Comparison of ENCODE assay signal across 20 mouse cellular contexts in genomic region chr7:97536571-97536970, GRCm38 (mm10). TPM values are rescaled to one million over a fixed set of nuclear protein-coding genes. Genes with fewer than 3 reads are reported as not detected.
A peak's percentile ranks its signal among the peaks of the same experiment; 100 is the strongest.
DNase-seq lines count a peak whose midpoint lies in the region; ATAC-seq and TF ChIP-seq lines count a peak whose summit lies in the region.
"Had no signal": no experiment of that assay in that cellular context is flagged by ENCODE, and none has a peak within 500 bp of the region (broad histone marks: within the 10 kb centered on the region; RNA-seq: fewer than 3 reads in every experiment).

No protein-coding gene starts in this region.

- TF ChIP-seq POLR2A in ES-Bruce4 (IDR thresholded peaks at IDR 0.05; ENCODE audit: insufficient read depth, low read length), result no peak

- no peak overlapping the region for H3K9ac ChIP-seq in ES-Bruce4 (ENCODE audit: low read depth, poor library complexity, severe bottlenecking)
- no peak overlapping the region for H3K9ac ChIP-seq in ES-E14 (ENCODE audit: insufficient read depth, low read depth, low read length, poor library complexity, severe bottlenecking)
- H3K9ac ChIP-seq: embryonic facial prominence, embryonic 12.5 days; forebrain, embryonic 13.5 days; forebrain, embryonic 15.5 days; forebrain, postnatal 0 days had no signal

- H3K9me3 ChIP-seq in ES-Bruce4 (replicated peaks; ENCODE audit: control insufficient read depth, insufficient read depth, low read length, poor library complexity, severe bottlenecking) (no peaks in the 10 kb centered on the region), ES-E14 (ENCODE audit: control insufficient read depth, insufficient read depth, low read depth, low read length) (no peaks in the 10 kb centered on the region)
- H3K9me3 ChIP-seq: embryonic facial prominence, embryonic 10.5 days; embryonic facial prominence, embryonic 12.5 days; forebrain, embryonic 13.5 days; forebrain, embryonic 15.5 days had no signal

- peaks cover 2% of the 10 kb centered on the region for H3K4me1 ChIP-seq in ES-Bruce4 (ENCODE audit: control insufficient read depth, insufficient read depth, low read length)
- H3K4me1 ChIP-seq in ES-E14 (ENCODE audit: control insufficient read depth in 2 of 2, insufficient read depth in 2 of 2, low read length in 2 of 2, poor library complexity in 1 of 2), result no peaks in the 10 kb centered on the region
- H3K4me1 ChIP-seq: embryonic facial prominence, embryonic 10.5 days; embryonic facial prominence, embryonic 12.5 days; forebrain, embryonic 13.5 days; forebrain, embryonic 15.5 days had no signal

- H3K27ac ChIP-seq in ES-Bruce4 (ENCODE audit: insufficient read depth, low read length) (peak overlapping the region; percentile 84), ES-E14 (ENCODE audit: insufficient read depth, low read depth, low read length, poor library complexity, severe bottlenecking) (peak overlapping the region; percentile 44; the same call in 1 of the 2 replicates)
- H3K27ac ChIP-seq: embryonic facial prominence, embryonic 10.5 days; embryonic facial prominence, embryonic 12.5 days; forebrain, embryonic 13.5 days; forebrain, embryonic 15.5 days had no signal

- DNase-seq in ES-E14 (ENCODE audit: low read depth, low spot score) (no peak), ZHBTc4 (ENCODE audit: low read depth, low spot score) (peak; percentile 55)
- no peak for DNase-seq in left cerebral cortex, adult 11 months (ENCODE audit: low spot score)
- DNase-seq: adrenal gland, adult 8-10 months; adrenal gland, postnatal 14 days; adrenal gland, postnatal 36 days; cerebellum, adult 11-12 months; cerebellum, adult 2 months; cerebellum, adult 9-10 months; cerebellum, postnatal 10 days; cerebellum, postnatal 25 days; forebrain, postnatal 0 days had no signal

- H3K36me3 ChIP-seq in ES-Bruce4 (ENCODE audit: control insufficient read depth, insufficient read depth, low read length, poor library complexity, severe bottlenecking), result peaks cover 11% of the 10 kb centered on the region
- peaks cover 32% of the 10 kb centered on the region for H3K36me3 ChIP-seq in ES-E14 (ENCODE audit: control insufficient read depth, insufficient read depth, low read length, poor library complexity, severe bottlenecking)

- no peaks in the 10 kb centered on the region for H3K27me3 ChIP-seq in ES-Bruce4 (ENCODE audit: control insufficient read depth, insufficient read depth, low read length, poor library complexity, severe bottlenecking)
- H3K27me3 ChIP-seq: embryonic facial prominence, embryonic 12.5 days; forebrain, embryonic 13.5 days; forebrain, embryonic 15.5 days; Patski had no signal

- H3K4me3 ChIP-seq in ES-Bruce4 (ENCODE audit: low read depth, low read length) (no peak overlapping the region), ES-E14 (ENCODE audit: insufficient read depth in 1 of 2, low read depth in 1 of 2, low read length in 2 of 2, poor library complexity in 1 of 2, severe bottlenecking in 1 of 2) (no peak overlapping the region)
- H3K4me3 ChIP-seq: embryonic facial prominence, embryonic 10.5 days; embryonic facial prominence, embryonic 12.5 days; forebrain, embryonic 13.5 days; forebrain, embryonic 15.5 days had no signal

- ATAC-seq in megakaryocyte, adult 5-6 weeks (ENCODE audit: poor library complexity, severe bottlenecking), result no peak
- ATAC-seq: activated CD4-positive, CD25-positive, alpha-beta regulatory T cell, adult 4 months; forebrain, embryonic 13.5 days; forebrain, embryonic 15.5 days; forebrain, postnatal 0 days; Patski had no signal

- no peak for TF ChIP-seq CTCF in ES-Bruce4 (IDR thresholded peaks at IDR 0.05; ENCODE audit: low read depth, low read length)

- in situ Hi-C loops in ES-E14 (cut with MboI; ENCODE audit: low sequenced_read_pairs in 2 of 2, unreplicated experiment in 2 of 2), result no loop called here

- no peak for TF ChIP-seq EP300 in ES-Bruce4 (IDR thresholded peaks at IDR 0.05; ENCODE audit: insufficient read depth, low read depth, low read length)

TF ChIP-seq in ES-E14, 5 proteins besides CTCF, POLR2A, EP300 and RAD21:
- TF ChIP-seq CHD2 (IDR thresholded peaks at IDR 0.05; ENCODE audit: low read depth, low read length) (no peak), MAFK (IDR thresholded peaks at IDR 0.05; ENCODE audit: insufficient read depth, low read depth, low read length) (no peak)
TF ChIP-seq in ES-E14: peak in this region for 0.

RNA-seq across cellular contexts. Expression of gene Aamdc, which starts 42.7 kb away (rescaled TPM):
- polyA plus RNA-seq in ES-Bruce4 (2011; ENCODE audit: insufficient read depth, insufficient read length, low read depth, missing spikeins), result 23.8 and 25.2 TPM in 2 replicates
- 11.1 and 15.5 TPM in 2 replicates for total RNA-seq in ES-E14 (2012; rRNA removed)
- 16.3 and 17.6 TPM in 2 replicates for total RNA-seq in megakaryocyte, adult 5-6 weeks (2015)
- total RNA-seq in megakaryocyte, adult 5-6 weeks (2017), result 22.9 and 23.9 TPM in 2 replicates

RNA-seq across cellular contexts. Expression of gene Rsf1, which starts 43.1 kb away (rescaled TPM):
- 57.3 and 66.4 TPM in 2 replicates for polyA plus RNA-seq in ES-Bruce4 (2011; ENCODE audit: insufficient read depth, insufficient read length, low read depth, missing spikeins)
- total RNA-seq in ES-E14 (2012; rRNA removed), result 27.0 and 31.1 TPM in 2 replicates
- 23.0 and 25.5 TPM in 2 replicates for total RNA-seq in megakaryocyte, adult 5-6 weeks (2015)
- total RNA-seq in megakaryocyte, adult 5-6 weeks (2017), result 28.6 and 36.5 TPM in 2 replicates

RNA-seq across cellular contexts. Expression of gene Ints4, which starts 55.8 kb away (rescaled TPM):
- polyA plus RNA-seq in ES-Bruce4 (2011; ENCODE audit: insufficient read depth, insufficient read length, low read depth, missing spikeins), result 59.2 and 64.2 TPM in 2 replicates
- 63.4 and 64.2 TPM in 2 replicates for total RNA-seq in ES-E14 (2012; rRNA removed)
- 89.9 and 91.2 TPM in 2 replicates for total RNA-seq in megakaryocyte, adult 5-6 weeks (2015)
- total RNA-seq in megakaryocyte, adult 5-6 weeks (2017), result 49.6 and 51.4 TPM in 2 replicates
